Mouse (Mus musculus) kidney, adult 11 months (tissue): ENCODE measurements around the gene Arhgef15.
"Not testable (repeated sequence)": the region's sequence is repeated elsewhere in the genome, so short reads cannot be mapped to it uniquely, and the experiment has no call there.

Experiments used
- DNase-seq: peaks from one replicate; pipeline ENCODE4 v3.0.0; 2022

Arhgef15 gene

GRCm38 (mm10) chr11:68957308-68957707, at the start of gene Arhgef15:
Arhgef15 (minus strand) TSS chr11:68957480.
- DNase-seq: no peak

GRCm38 (mm10) chr11:69006575-69006974, 49.3 kb upstream of the Arhgef15 start:
- DNase-seq: not testable (repeated sequence)

GRCm38 (mm10) chr11:69005193-69005592, 47.9 kb upstream of the Arhgef15 start:
- DNase-seq: no peak

DNA sequence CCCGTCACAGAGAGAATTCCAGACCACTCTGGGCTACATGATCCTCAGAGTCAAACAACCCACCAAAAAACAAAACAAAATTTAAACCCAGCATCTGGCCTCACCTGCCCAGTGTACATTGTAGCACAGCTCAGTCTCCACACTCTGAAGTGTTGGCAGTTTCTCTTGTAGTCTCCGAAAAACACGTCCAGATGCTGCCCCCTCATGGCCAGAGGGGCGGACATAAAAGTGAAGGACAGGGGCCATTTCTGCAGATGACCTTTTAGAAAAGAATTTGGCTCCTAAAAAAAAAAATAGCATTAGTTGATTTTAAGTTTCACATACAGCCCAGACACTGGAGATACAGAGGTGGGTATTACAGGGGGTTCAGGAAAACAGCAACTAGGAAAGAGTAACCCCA, 46.3 kb upstream of the Arhgef15 start:
- DNase-seq: no peak

DNA sequence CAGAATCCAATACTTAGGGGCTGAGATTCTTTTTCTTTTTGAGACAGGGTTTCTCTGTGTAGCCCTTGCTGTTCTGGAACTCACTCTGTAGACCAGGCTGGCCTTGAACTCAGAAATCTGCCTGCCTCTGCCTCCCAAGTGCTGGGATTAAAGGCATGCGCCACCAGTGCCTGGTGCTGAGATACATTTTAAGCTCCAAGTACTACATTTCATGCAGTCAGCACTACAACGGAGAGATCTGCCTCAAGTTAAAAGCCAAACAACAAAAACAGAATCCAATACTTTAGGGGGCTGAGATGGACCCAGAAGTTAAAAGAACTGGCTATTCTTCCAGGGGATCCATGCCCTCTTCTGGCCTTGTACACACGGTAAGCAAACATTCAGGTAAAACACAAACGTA, 45.5 kb upstream of the Arhgef15 start:
- DNase-seq: not testable (repeated sequence)

- DNase-seq: no peak
These were observed 39.8 kb upstream of the Arhgef15 start for GRCm38 (mm10) chr11:68997080-68997479.

DNA sequence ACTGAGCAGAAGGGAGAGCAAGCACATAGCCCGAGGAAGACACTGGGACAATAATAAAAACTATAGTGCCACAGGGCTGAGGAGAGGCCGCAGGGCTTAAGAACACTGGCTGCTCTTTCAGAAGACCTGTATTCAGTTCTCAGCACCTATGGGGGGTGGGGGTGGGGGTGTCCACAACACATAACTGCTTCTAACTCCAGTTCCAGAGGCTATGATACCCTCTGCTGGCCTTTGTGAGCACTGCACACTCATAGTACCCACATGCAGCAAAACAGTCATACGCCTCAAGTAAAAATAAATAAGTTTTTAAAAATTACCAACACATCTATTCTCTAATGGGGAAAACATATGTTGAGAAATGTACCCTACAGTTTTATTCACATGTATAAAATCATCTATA, 37.1 kb upstream of the Arhgef15 start:
- DNase-seq: no peak

- DNase-seq: no peak
These were observed 35.8 kb upstream of the Arhgef15 start for GRCm38 (mm10) chr11:68993122-68993521.

- no peak for DNase-seq
These were observed 31.1 kb upstream of the Arhgef15 start for GRCm38 (mm10) chr11:68988341-68988740.

- DNase-seq: no peak
These were observed 30.1 kb upstream of the Arhgef15 start for GRCm38 (mm10) chr11:68987365-68987882.

- peak; percentile 77 for DNase-seq
These were observed 25.5 kb upstream of the Arhgef15 start for GRCm38 (mm10) chr11:68982639-68983369.

GRCm38 (mm10) chr11:68980919-68981318, 23.6 kb upstream of the Arhgef15 start:
- no peak for DNase-seq

GRCm38 (mm10) chr11:68979320-68979733, 22.0 kb upstream of the Arhgef15 start:
- DNase-seq: no peak

GRCm38 (mm10) chr11:68975601-68976000, 18.3 kb upstream of the Arhgef15 start:
- DNase-seq: no peak

DNA sequence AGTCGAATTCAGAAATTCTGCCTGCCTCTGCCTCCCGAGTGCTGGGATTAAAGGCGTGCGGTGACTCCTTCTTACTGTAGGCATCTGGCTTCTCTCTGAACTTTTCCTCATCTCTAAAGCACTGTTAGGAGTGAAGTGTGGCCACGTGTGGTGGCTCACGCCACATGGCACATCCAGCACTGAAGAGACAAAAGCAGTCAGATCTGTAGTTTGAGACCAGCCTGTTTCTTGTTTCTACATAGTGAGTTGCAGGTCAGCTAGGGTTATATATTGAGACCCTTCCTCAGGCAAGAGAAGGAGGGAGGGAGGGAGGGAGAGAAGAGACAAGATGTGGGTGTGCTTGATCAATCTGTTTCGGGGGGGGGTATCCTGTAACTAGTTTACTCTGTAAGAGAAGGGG, 17.8 kb upstream of the Arhgef15 start, which contains the start of gene Rangrf:
Gene Rangrf, minus strand, starts transcription at position 101 of the 400 bp plus-strand sequence.
- DNase-seq: no peak

DNA sequence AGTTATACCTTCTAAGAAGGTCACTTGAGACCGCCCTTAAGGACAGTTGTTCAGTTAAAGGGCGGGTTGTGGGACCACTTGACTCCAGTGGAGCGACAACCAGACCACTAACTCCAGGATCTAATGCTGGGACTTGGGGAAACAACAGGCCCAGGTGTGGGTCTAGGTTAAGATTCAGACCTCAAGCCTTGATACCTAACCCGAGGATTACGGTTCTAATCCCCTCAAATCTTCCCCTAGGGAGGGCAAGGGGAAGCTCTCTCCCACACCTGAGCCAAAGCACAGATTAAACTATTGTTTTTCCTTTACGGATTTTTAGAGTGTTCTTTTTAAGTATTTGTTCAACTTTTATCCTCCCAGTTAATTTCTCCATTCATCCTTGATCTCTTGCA, 16.8 kb upstream of the Arhgef15 start:
- DNase-seq: no peak

DNA sequence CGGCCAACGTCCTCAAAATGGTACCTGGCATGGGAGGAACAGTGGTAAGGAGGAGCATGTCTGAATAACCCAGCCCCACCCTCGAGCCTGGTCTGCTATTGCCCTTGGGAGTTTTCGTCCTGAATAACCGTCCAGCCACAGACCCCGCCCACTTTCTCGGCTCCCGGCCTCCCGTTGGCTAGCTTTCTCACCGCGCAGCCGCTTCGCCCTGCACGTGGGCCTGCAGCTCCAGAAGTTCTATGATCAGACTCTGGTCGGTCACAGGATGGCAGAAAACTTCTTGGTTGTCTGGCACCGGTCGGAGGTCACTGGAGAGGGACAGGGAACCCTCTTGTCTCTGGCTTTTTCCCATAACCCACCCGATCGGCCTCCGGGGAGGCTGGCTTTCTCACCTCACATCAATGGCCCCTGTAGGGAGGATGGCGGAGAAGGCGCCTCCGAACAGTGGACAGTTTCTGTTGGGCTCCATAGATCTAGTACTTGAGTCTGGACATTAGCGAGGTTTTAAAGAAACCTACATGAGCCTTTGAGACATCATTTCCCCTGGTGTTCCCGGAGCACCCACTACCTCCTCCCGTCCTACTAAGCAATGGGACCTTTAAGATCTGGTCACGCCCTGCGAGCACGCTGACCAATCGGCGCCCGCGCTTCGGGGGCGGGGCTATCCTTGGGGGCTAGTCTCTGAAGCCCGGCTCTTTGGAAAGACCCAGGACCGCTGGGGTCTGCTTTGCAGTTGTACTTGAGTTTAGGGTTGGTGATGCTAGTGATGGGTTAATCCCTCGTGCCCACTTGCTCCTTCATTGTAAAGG, 16.2 kb upstream of the Arhgef15 start:
- DNase-seq: peak; percentile 89

DNA sequence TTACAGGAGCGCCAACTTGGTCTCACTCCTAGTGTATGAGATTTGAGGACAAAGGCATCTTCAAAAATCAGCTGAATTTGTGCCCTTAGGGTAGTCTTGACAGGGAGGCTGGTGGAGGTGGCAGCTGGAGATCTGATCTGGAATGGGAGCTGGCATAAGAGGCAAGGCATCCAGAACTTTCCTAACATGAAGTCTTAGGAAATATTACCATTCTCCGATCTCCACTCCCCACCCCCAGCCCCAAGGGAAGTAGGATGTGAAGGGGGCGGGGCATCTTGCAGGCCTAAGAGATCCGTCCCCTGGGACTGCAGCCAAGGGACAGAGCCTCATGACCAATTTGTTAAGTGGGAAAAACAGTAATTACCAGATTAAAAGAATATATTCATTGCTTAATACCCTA, 13.0 kb upstream of the Arhgef15 start:
- DNase-seq: peak; percentile 63

DNA sequence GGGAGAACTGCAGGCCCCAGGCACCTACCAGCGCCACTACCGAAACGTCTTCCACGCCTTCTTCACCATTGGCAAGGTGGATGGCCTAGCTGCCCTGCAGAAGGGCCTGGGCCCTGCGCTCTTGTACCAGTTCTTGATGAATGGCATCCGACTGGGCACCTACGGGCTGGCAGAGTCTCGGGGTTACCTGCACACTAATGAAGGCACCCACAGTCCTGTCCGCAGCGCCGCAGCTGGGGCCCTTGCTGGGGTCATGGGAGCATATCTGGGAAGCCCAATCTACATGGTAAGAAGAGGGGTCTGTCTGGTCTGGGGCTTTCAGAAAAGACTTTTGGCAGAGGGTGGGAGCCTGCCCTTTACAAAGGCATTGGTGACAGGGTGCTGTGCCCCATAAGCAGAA, 11.5 kb upstream of the Arhgef15 start:
- DNase-seq: no peak

- DNase-seq: peak; percentile 94
These were observed 10.3 kb upstream of the Arhgef15 start, which contains the start of gene Slc25a35 for GRCm38 (mm10) chr11:68967337-68968282. Slc25a35 (plus strand) TSS chr11:68968131.

GRCm38 (mm10) chr11:68966554-68966953, 9.3 kb upstream of the Arhgef15 start:
- no peak for DNase-seq

DNA sequence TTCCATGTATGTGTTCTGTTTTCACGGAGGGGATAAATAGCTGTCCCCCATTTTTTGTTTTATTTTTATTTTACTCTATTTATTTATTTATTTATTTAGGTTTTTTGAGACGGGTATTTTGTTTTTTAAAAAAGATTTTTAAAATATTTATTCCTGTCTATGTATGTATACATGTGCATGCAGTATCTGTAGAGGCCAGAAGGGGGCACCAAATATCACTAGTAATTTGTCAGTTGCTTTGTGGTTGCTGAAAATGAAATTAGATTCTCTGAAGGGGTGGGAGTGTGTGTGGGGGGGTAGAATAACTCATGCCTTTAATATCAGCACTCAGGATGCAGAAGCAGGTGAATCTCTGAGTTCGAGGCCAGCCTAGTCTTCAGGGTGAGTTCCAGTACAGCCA, 8.6 kb upstream of the Arhgef15 start:
- DNase-seq: no peak

GRCm38 (mm10) chr11:68965050-68965449, 7.8 kb upstream of the Arhgef15 start:
- no peak for DNase-seq
